Mouse (Mus musculus): ENCODE results near the gene Phf3.
"Not testable (repeated sequence)": the region's sequence is repeated elsewhere in the genome, so short reads cannot be mapped to it uniquely, and the experiment has no call there.

Phf3 gene

DNA sequence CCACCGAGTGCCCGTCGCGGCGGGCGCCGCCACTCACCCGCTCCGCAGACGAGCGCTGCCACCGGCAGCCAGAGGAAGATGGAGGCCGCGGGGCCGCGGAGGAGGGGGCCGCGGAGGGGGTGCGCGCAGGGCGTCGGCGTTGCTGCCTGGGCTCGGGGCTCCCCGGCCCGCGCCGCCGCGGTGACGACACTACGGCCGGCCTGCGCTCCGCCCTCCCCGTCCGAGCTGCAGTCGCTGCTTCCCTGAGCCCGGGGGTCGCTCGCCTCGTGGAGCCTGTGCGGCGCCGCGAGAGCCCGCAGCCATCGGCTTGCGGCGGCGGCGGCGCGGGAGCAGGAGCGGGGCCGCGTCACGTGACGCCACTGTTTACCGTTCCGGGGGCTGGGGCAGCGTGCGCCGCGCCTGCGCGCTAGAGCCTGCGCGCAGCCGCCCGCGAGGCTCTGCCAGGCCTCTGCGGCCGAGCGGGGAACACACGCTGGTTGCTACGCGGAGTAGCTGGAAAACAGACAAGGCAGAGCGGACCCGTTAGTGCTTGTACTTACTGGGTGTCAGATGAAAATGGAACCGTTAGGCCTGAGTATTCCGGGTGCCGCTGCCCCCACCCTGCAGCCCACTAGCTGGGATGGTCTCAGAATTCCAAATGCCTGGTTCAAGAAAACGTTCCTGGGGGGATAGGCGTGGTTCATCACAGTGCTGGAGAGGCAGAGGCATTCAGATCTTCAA lies at the start of gene Phf3:
Phf3 (minus strand) TSS at position 381 of the 720 bp plus-strand sequence.
- peak; percentile 84 to 88 for DNase-seq

- no peak for DNase-seq
These were observed 48.5 kb upstream of the Phf3 start for GRCm38 (mm10) chr1:30922237-30922636.

DNA sequence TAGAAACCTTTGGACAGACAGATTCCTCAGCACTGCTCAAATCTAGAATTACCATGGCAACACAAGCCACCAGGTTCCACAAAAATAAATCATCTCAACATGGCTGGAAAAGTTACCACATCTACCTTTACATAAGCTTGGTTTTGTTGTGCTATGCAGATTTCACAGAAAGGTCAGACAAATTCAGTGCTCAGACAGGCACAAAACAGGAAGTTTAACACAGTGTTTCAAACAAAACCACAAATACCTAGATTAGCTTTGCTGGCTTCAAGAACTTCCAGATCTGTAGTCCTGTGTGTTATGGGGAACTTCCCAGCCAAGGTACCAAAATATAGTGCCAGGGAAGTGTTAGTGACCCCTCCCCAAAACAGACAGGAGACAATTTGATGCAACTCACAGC lies 47.5 kb upstream of the Phf3 start:
- no peak for DNase-seq

- DNase-seq, result peak in 1 of 2 experiments; percentile 19
These were observed 47.0 kb upstream of the Phf3 start for GRCm38 (mm10) chr1:30920620-30921177.

DNA sequence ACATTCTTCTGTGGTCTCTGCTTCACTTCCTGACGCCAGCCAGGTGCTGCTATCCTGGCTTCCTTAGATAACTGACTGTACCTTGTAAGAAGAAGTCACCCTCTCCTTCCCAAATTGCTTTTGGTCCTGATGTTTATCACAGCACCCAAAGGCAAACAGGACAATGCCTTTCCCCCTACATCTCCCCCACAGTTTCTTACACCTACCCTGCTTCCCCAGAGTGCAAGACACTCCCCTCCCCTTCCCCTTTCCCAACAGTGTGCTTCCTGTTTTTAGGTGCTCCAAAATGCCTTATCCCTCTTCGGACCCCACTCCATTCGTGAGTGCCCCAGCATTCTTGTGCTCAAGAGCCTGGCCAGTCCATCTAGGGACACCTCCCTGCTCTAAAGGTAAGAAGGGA lies 36.5 kb upstream of the Phf3 start:
- no peak for DNase-seq

GRCm38 (mm10) chr1:30908797-30909196 lies 35.1 kb upstream of the Phf3 start:
- DNase-seq, result no peak

- no peak for DNase-seq
These were observed 29.9 kb upstream of the Phf3 start for GRCm38 (mm10) chr1:30903480-30904218.

DNA sequence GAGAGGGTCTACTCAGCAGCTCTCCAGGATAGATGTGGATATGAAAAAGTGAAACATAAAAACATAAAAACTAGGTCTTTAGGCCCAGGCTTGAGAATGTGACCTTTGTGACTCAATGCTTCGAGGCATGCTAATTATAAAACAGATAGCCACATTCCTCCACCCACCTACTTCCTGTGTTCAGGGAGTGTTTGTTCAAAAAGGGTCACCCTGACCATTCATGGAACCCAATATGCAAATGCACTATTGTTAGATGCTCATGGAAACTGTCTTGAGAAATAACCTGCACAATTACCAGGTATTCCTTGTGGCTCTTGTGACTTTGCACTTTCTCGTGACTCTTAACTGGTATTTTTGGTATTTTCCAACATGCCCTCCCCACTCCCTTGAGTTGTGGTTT lies 25.0 kb upstream of the Phf3 start:
- DNase-seq, result no peak

- not testable (repeated sequence) for DNase-seq
These were observed 21.6 kb upstream of the Phf3 start for GRCm38 (mm10) chr1:30895366-30895765.

- not testable (repeated sequence) for DNase-seq
These were observed 10.1 kb upstream of the Phf3 start for GRCm38 (mm10) chr1:30883806-30884205.

DNA sequence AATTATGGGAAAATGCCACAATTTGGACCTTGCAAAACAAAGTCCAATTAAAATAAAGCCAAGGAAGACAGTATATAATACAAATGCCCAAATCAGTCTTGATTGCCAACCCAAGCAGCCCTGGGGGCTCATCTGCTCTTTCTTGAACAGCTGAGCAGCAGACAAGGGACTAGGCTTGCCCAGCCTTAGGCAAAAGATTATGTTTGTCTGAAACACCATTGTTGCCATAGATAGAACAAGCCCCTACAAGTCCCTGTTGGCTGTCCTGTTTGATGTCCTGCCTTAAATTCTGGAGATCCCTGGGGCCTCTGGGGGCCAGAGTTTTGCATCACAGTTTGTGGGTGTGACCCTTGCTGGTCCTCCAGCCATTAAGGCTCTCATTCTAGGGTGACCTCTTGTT lies 2.0 kb upstream of the Phf3 start:
- DNase-seq, result no peak

- no peak for DNase-seq
These were observed 775 bp upstream of the Phf3 start for GRCm38 (mm10) chr1:30874261-30875131.

GRCm38 (mm10) chr1:30872836-30873540 lies 733 bp downstream of the Phf3 start:
- DNase-seq, result no peak

DNA sequence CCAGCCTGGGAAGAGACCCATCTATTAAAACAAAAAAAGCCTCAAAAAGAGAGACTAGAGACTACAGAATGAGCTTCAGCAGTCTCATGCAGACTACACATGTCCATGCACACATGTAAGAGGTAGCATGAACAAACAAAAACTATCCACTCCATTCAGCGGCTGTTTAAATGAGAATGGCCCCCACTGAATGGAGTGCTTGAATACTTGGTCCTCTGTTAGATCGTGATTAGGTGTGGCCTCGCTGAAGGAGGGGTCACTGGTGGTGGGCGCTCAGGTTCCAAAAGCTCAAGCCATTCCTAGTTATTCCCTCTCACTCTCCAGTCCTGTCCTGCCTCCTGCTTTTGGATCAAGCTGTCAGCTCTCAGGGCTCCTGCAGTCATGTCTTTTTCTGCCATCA lies 5.9 kb downstream of the Phf3 start:
- no peak for DNase-seq

DNA sequence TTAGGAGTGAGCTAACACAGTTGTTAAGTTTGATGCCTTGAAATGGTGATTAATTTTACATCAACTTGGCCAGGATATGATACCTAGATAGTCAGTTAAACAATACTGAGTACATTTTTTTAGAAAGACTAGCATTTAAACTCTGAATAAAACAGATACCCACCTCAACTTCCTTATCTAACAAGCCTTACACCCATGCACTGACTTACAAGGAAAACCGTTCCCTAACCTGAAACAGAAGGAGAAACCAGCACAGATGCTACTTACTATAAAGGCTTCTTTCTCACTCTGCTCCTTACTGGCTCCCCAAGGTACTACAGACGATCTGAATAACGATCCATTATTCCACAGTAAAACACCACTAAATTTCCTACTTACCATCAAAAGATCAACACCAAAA lies 21.2 kb downstream of the Phf3 start:
- DNase-seq, result no peak

DNA sequence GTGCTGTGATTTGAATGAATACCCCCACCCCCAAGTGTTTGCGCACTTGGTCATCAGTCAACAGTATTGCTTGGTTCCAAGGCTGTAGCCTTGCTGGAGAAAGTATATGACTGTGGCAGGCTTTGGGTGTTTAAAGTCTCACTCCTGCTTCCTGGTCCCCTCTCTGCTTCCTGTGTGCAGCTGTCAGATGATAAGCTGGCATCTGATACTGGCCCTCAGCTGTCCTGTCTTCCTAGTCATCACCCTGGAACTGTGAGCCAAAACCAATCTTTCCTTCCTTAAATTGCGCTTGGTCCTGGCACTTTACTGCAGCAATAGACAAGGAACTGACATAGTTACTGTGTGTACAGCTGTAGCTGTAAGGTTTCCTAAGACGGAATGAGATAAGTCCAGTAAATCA lies 21.8 kb downstream of the Phf3 start:
- no peak for DNase-seq

DNA sequence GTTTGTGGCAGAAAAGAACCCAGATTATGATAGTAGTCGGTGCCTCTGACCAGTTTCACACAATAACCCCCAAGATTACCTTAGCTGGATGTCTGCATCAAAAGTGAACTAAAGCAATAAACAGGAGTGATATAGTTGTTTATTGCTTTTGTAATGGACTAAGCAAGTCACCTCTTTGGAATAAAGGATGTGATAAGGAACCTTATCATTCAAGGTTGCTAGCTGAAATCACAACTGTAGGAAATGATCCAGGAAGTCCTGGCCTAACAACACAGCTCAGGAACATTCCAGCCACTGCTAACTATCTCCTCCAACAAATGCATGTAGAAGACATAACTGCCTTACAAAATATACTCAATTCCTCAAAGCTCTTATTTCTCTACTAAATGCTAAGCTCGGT lies 22.8 kb downstream of the Phf3 start:
- no peak for DNase-seq

- DNase-seq, result no peak
These were observed 23.8 kb downstream of the Phf3 start for GRCm38 (mm10) chr1:30849955-30850354.

- DNase-seq, result no peak
These were observed 26.0 kb downstream of the Phf3 start for GRCm38 (mm10) chr1:30847706-30848105.

GRCm38 (mm10) chr1:30839662-30840061 lies 34.1 kb downstream of the Phf3 start:
- DNase-seq, result no peak

DNA sequence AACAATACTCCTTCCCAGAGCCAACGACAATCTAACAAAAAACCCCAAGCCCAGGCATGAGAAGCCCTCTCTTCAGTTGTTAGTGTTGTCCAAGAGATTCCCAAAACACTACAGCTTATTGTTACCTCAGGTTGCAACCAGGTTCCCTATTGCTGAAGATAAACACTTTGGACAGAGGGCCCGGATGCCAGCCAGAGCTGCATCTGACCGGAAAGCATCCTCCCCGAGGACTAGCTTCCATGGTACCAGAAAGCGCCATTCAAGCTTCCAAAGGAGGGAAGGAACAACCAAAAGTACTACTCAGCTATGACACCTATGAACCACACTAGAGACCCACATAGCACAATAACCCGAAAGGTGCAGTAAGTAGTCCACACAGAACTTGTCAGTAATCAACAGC lies 38.2 kb downstream of the Phf3 start:
- no peak for DNase-seq

DNA sequence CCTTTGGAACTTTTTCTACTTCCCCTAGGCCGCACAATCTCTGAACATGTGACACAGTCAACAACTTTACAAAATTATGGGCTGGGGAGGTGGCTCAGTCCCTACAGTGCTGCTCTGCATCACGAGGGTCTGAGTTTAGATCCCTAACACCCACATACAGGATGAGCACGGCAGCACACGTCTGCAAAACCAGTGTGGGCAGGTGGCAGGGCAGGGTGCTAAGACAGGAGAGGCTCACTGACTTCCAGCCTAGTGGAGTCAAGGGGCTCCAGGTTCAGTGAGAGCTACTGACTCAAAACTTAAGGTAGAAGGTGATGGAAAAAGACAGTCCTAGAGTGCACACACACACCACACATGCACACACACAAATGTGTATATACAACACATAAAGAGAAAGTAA lies 40.9 kb downstream of the Phf3 start:
- DNase-seq, result no peak

Measured in cerebellum, postnatal 36 days (tissue).